Mouse (Mus musculus): Measurements from ENCODE around the gene Pop7. TPM values are rescaled to one million over a fixed set of nuclear protein-coding genes. Genes with fewer than 3 reads are reported as not detected.

Pop7 gene
- 50.2 and 64.6 TPM in 2 replicates for polyA plus RNA-seq (2012; rRNA removed)

DNA sequence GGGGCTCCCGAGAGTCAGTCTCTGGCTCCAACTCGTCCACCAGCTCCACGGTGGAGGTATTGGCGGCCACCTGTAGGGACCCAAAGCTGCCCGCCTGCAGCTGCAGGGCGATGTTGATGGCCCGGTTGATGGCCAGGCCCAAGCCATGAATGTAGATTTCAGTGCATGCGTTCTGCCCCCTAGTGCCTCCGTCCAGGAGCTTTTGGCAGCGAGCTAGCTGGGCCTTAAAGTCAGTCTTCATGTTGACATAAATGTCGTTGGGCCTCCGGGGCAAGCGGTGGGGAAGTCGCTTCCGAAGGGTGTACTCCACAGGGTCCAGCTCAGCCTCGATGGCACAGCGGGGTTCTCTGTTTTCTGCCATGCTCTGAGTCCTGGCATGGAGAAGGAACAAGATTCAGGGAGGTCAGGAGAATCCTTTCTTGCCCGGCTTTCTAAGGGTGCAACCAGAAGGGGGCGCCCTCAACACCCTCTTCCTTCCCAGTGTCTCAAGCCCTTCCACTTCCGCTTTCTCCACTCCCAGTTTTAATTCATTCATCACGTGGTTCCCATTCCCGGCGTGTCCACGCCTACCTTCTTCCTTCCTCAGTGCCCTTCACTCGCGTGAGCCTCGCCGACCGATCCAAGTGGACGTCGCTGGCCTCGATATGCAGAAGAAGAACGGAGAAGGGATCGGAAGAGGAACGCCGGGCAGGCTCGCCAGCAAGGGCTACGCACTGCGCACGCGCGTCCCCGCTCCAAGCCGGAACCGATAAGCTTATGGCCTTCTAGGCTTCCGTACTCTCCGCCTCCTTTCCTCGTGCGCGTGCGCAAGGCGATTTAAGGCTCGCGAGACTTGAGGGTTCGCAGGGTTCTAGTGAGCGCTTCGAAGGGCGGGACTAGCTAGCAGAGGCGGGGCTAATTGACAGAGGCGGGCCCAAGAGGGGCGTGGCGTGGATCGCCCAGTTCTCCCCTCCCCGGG, at the start of gene Pop7:
TSS of gene Pop7 (minus strand) at position 810 of the 958 bp plus-strand sequence.

DNA sequence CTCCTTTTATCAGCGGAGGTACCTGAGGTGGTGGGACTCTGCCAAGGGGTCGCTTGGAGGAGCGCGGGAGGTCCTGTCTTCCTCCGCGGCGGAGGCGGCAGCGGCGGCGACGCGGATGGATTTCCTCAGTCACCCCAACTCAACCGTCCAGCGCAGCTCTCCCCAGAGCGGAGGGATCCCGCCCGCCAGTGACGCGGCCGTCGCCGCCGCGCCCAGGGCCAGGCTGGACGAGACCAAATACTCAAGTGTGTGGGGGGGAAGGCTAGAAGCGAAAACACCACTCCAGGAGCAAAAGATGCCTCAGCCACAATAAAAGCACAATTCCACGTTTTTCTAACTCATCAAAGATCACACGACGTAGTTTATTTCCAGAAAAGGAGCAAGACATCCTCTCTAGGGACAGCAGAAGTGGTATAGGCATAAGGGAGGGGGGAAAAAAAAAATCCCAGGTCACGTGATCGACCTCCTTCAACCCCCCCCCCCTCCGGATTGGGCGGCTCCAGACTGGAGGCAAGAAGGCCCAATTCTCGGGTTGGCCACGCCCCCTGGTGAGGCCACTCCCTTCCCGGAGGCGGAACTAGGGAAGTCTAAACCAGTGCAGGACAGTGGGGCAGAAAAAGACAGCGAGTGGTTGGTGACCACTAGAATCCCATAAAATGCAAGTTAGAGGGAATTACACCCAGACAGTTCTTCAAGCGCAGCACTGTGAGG, 31.0 kb upstream of the Pop7 start, which contains the start of the genes Epo and Gnb2:
TSS of gene Epo (minus strand) at position 126 of the 711 bp plus-strand sequence.
TSS of gene Gnb2 (minus strand) at position 394 of the 711 bp plus-strand sequence.

DNA sequence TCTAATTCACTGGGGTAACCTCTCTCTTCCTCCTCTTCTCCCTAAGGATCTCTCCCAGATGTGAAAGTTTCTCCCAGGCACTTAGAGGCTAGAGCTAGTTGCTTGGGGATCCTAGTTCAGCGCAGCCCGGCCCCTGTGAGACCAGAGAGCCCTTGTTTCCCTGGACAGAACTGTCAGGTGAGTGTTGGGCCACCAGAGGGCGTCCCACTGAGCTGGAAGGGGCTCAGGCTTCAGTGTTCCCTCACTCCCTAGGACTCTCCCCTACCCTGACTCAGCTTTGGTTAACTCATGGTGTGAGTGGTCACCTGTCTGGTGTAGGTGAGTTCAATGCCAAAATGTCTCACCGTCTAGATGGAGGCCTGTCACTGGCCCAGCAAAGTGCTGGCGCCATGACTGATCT, 16.1 kb upstream of the Pop7 start, which contains the start of gene Gigyf1:
TSS of gene Gigyf1 (plus strand) at position 113 of the 400 bp plus-strand sequence.

DNA sequence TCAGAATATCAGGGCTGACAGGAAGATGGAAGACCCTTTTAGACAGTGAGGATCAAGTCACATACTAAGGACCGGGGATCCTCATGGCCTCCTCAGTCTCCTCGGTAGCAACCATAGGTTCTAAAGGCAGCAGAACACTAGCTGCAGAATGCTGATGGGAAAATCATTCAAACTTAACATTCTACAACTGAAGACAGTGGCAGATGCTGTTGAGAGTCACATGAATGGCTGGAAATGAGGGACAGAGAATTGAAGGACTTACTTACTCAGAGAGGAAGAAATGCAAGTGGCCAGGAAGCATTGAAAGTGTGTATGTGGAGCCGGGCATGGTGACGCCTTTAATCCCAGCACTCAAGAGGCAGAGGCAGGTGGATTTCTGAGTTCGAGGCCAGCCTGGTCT, 25.4 kb downstream of the Pop7 start, which contains the start of gene Zan:
TSS of gene Zan (minus strand) at position 101 of the 400 bp plus-strand sequence.

Other genes with a start within 250 kb of the Pop7 start
- gene Ache, start 215.0 kb downstream of the Pop7 start, polyA plus RNA-seq (2012; rRNA removed): 1.2 and 1.3 TPM in 2 replicates
- gene Ufsp1, start 207.9 kb downstream of the Pop7 start, polyA plus RNA-seq (2012; rRNA removed): 12.0 and 14.2 TPM in 2 replicates
- gene Srrt, start 194.8 kb downstream of the Pop7 start, polyA plus RNA-seq (2012; rRNA removed): 163 and 171 TPM in 2 replicates
- 99.6 and 100.0 TPM in 2 replicates for gene Trip6, start 188.1 kb downstream of the Pop7 start, polyA plus RNA-seq (2012; rRNA removed)
- gene Slc12a9, start 168.9 kb downstream of the Pop7 start, polyA plus RNA-seq (2012; rRNA removed): 33.8 and 36.0 TPM in 2 replicates
- gene Ephb4, start 152.4 kb downstream of the Pop7 start, polyA plus RNA-seq (2012; rRNA removed): 77.9 and 78.8 TPM in 2 replicates
- 0.28 and 0.45 TPM in 2 replicates for gene Zan, start 25.5 kb downstream of the Pop7 start, polyA plus RNA-seq (2012; rRNA removed)
- gene Gigyf1, start 16.0 kb upstream of the Pop7 start, polyA plus RNA-seq (2012; rRNA removed): 49.3 and 49.4 TPM in 2 replicates
- gene Epo, start 30.7 kb upstream of the Pop7 start, polyA plus RNA-seq (2012; rRNA removed): 0.60 TPM in 1 of 2 replicates, not detected in the other
- 1,508 and 1,755 TPM in 2 replicates for gene Gnb2, start 31.0 kb upstream of the Pop7 start, polyA plus RNA-seq (2012; rRNA removed)
- 0.08 TPM in 1 of 2 replicates, not detected in the other for gene Actl6b, start 51.0 kb upstream of the Pop7 start, polyA plus RNA-seq (2012; rRNA removed)
- 1.9 TPM in 2 replicates for gene Tfr2, start 67.3 kb upstream of the Pop7 start, polyA plus RNA-seq (2012; rRNA removed)
- 134 and 156 TPM in 2 replicates for gene Mospd3, start 98.5 kb upstream of the Pop7 start, polyA plus RNA-seq (2012; rRNA removed)
- gene Pcolce, start 111.3 kb upstream of the Pop7 start, polyA plus RNA-seq (2012; rRNA removed): 434 and 514 TPM in 2 replicates
- 0.93 and 0.97 TPM in 2 replicates for gene Fbxo24, start 126.5 kb upstream of the Pop7 start, polyA plus RNA-seq (2012; rRNA removed)
- 47.7 and 50.0 TPM in 2 replicates for gene Lrch4, start 126.6 kb upstream of the Pop7 start, polyA plus RNA-seq (2012; rRNA removed)
- gene Gm20605, start 126.7 kb upstream of the Pop7 start, polyA plus RNA-seq (2012; rRNA removed): 33.5 and 36.4 TPM in 2 replicates
- 94.8 and 112 TPM in 2 replicates for gene Sap25, start 138.8 kb upstream of the Pop7 start, polyA plus RNA-seq (2012; rRNA removed)
- gene Irs3, start 143.2 kb upstream of the Pop7 start, polyA plus RNA-seq (2012; rRNA removed): 7.2 and 7.5 TPM in 2 replicates
- gene Agfg2, start 182.2 kb upstream of the Pop7 start, polyA plus RNA-seq (2012; rRNA removed): 33.2 and 38.9 TPM in 2 replicates
- gene Nyap1, start 239.1 kb upstream of the Pop7 start, polyA plus RNA-seq (2012; rRNA removed): 10.9 and 13.2 TPM in 2 replicates
- 135 and 151 TPM in 2 replicates for gene Tsc22d4, start 243.2 kb upstream of the Pop7 start, polyA plus RNA-seq (2012; rRNA removed)

Data from ovary, adult 2 months (tissue).